Mouse (Mus musculus) liver, embryonic 14.5 days (tissue): ENCODE measurements around the gene Nexn. TPM values are rescaled to one million over a fixed set of nuclear protein-coding genes. Genes with fewer than 3 reads are reported as not detected.
"Not testable (repeated sequence)": the region's sequence is repeated elsewhere in the genome, so short reads cannot be mapped to it uniquely, and the experiment has no call there.

ENCODE experiments used
- ATAC-seq: fragments of 200-750 bp; cut with Nextera tagmentation; 2 replicates; pipeline ENCODE4 v1.8.0; 2017; ENCODE audit warnings: moderate number of reproducible peaks, mild to moderate bottlenecking, moderate library complexity; ENCODE audit not compliant: insufficient read depth
- DNase-seq, 3 experiments: peaks; one replicate each; pipeline ENCODE4 v3.0.0-alpha.2; 2012 to 2013; ENCODE audit warnings: low read depth in 3 of 3, low spot score in 3 of 3
- H3K27ac ChIP-seq: fragments of 300-500 bp; sonication (generic); 2 replicates; pipeline ENCODE4 v1.5.1; 2014; ENCODE audit warnings: moderate library complexity, mild to moderate bottlenecking, control low read depth, inconsistent platforms
- H3K27me3 ChIP-seq: fragments of 300-500 bp; sonication (generic); 2 replicates; pipeline ENCODE4 v1.6.1; 2014; ENCODE audit warnings: mild to moderate bottlenecking, low read length, moderate library complexity; ENCODE audit not compliant: control insufficient read depth, insufficient read depth
- H3K36me3 ChIP-seq: fragments of 300-500 bp; sonication (generic); replicated peaks from 2 replicates; pipeline ENCODE4 v1.6.1; 2014; ENCODE audit warnings: low read depth; ENCODE audit not compliant: control insufficient read depth, insufficient read depth
- H3K4me1 ChIP-seq, 2 experiments: fragments of 200-500 bp in 1 of 2; fragments of 300-500 bp in 1 of 2; sonication (generic) in 1 of 2; replicated peaks; 2 replicates each; pipeline ENCODE4 v1.6.1; 2012 to 2014; ENCODE audit warnings: antibody characterized with exemption in 1 of 2, inconsistent platforms in 1 of 2, low read length in 1 of 2; ENCODE audit not compliant: control insufficient read depth in 2 of 2, insufficient read depth in 2 of 2
- H3K4me2 ChIP-seq: fragments of 300-500 bp; sonication (generic); 2 replicates; pipeline ENCODE4 v1.6.1; 2014; ENCODE audit warnings: low read depth, mild to moderate bottlenecking, control low read depth, moderate library complexity
- H3K4me3 ChIP-seq, 2 experiments: fragments of 200-500 bp in 1 of 2; fragments of 300-500 bp in 1 of 2; sonication (generic) in 1 of 2; 2 replicates each; pipeline ENCODE4 v1.5.1; 2012 to 2014; ENCODE audit warnings: low read depth in 2 of 2, low read length in 2 of 2, mild to moderate bottlenecking in 2 of 2, control low read depth in 1 of 2, inconsistent platforms in 1 of 2, moderate library complexity in 1 of 2; ENCODE audit not compliant: insufficient read depth in 1 of 2
- H3K9ac ChIP-seq: fragments of 300-500 bp; sonication (generic); replicated peaks from 2 replicates; pipeline ENCODE4 v1.6.1; 2014; ENCODE audit warnings: mild to moderate bottlenecking, control low read depth, moderate library complexity
- H3K9me3 ChIP-seq: fragments of 300-500 bp; sonication (generic); 2 replicates; pipeline ENCODE4 v1.6.1; 2016; ENCODE audit warnings: low read length, mixed read lengths; ENCODE audit not compliant: control insufficient read depth
- CTCF ChIP-seq: IDR thresholded peaks from 2 replicates; pipeline ENCODE4 v1.5.1; 2016; ENCODE audit warnings: antibody characterized with exemption, low read depth, control low read depth
- EP300 ChIP-seq: IDR thresholded peaks from 2 replicates; pipeline ENCODE4 v1.6.1; 2016; ENCODE audit warnings: antibody characterized with exemption, low read depth
- WGBS: fragments of 180-500 bp; shearing (Covaris S2); extraction: QIAGEN DNeasy Blood & Tissue Kit; methylation state at CpG from one replicate; pipeline ENCODE4 v1.1.7; 2014; ENCODE audit not compliant: insufficient replicate concordance; 5-methylcytosine and 5-hydroxymethylcytosine counted together
- polyA plus RNA-seq, 2 experiments: library from polyadenylated mRNA; depleted of rRNA in 1 of 2; stranded (reverse) in 1 of 2; unstranded in 1 of 2; fragments of >200 nt; fragmentation: Nextera tagmentation in 1 of 2; extraction: Ambion mirVana in 1 of 2; gene quantifications; 2 replicates each; pipeline versions ENCODE4 v1.2.1 to v1.2.3; 2012 to 2014

The Nexn gene
- polyA plus RNA-seq, 2 experiments, result 0.25 to 0.69 TPM

DNA sequence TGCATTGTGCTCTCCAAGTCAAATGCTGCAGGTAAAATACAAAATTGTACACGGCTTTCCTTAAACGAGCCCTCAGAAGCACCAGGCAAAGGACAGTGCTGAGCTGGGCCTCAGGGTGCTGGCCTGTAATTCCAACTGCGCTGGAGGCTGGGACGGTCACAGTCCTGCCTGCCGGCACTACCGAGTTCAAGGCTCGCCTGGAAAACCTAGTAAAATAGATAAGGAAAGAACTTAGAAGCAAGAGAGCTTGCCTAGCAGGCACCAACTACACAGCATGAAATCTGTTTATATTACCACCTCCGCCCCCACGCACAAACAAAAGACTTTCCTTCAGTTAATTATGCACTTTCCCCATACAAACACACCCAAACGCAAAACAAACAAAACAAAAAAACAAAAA, 1.8 kb downstream of the Nexn start:
- H3K9me3 ChIP-seq, result no peaks in the 10 kb centered on the region
- DNase-seq, result no peak
- no peak overlapping the region for H3K4me2 ChIP-seq
- no peak overlapping the region for H3K4me3 ChIP-seq
- peaks cover 56% of the 10 kb centered on the region for H3K27me3 ChIP-seq
- H3K27ac ChIP-seq, result no peak overlapping the region
- 48% methylated on average over 10 of the region's 10 CpGs for whole genome bisulfite sequencing
- peaks cover 0 to 8% of the 10 kb centered on the region in 2 experiments; a peak in 2 of 4 replicates for H3K4me1 ChIP-seq
- ATAC-seq, result no peak
- no peaks in the 10 kb centered on the region for H3K36me3 ChIP-seq
- no peak overlapping the region for H3K9ac ChIP-seq
- TF ChIP-seq CTCF (no peak), EP300 (no peak)

DNA sequence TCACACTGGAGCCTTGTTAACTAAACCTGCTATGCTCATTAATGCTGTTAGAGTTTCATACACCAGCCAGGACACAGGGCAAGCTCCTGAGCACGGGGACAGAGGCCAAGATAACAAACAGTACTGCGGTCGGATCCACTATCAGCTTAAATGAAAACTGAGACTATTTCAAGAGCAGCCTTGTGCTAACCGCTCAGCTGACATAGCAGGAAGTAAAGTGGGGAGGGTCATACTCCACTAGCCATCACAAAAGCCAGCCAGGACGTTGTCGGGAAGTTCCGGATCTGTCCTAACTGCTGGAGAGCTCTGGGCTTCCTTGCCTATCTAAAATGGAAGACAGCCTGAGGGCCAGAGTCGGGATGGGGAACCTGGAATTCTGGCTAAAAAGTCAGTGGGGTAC, 4.2 kb downstream of the Nexn start:
- no peaks in the 10 kb centered on the region for H3K9me3 ChIP-seq
- no peak overlapping the region; the same call in 1 of the 2 replicates for H3K4me2 ChIP-seq
- no peaks in the 10 kb centered on the region for H3K36me3 ChIP-seq
- no peak overlapping the region for H3K27ac ChIP-seq
- 5% methylated on average over 8 of the region's 8 CpGs for WGBS
- peaks cover 46% of the 10 kb centered on the region for H3K27me3 ChIP-seq
- no peak overlapping the region for H3K4me3 ChIP-seq
- TF ChIP-seq CTCF (no peak), EP300 (no peak)
- H3K4me1 ChIP-seq, result peaks cover 0 to 8% of the 10 kb centered on the region in 2 experiments; a peak in 2 of 4 replicates
- no peak overlapping the region for H3K9ac ChIP-seq
- ATAC-seq (no peak), DNase-seq (no peak)

DNA sequence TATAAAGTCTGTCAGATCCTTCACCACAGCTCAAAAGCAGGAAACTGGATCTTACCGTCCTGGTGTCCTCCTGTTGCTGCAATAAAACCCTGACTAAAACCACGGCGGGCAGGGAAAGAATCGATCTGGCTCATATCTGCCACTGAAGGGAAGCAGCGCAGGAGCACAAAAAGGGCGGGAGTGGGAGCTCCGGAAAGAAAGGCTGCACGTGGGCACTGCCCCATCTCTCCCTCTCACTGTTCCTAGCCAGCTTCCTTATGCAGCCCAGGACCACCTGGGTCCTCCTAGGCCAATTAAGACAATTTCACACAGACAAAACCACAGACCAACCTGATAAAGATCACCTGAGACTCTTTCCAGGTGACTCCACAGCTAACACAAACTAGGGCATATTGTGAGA, 4.7 kb downstream of the Nexn start:
- Histone ChIP-seq H3K27me3 (peaks cover 41% of the 10 kb centered on the region), H3K27ac (no peak overlapping the region), H3K4me3 (no peak overlapping the region), H3K9ac (no peak overlapping the region), H3K36me3 (no peaks in the 10 kb centered on the region), H3K4me1 (peaks cover 0 to 8% of the 10 kb centered on the region in 2 experiments; a peak in 2 of 4 replicates), H3K9me3 (no peaks in the 10 kb centered on the region), H3K4me2 (no peak overlapping the region)
- TF ChIP-seq EP300 (no peak), CTCF (no peak)
- ATAC-seq (no peak), DNase-seq (no peak)
- WGBS, result 15% methylated on average over 8 of the region's 8 CpGs

DNA sequence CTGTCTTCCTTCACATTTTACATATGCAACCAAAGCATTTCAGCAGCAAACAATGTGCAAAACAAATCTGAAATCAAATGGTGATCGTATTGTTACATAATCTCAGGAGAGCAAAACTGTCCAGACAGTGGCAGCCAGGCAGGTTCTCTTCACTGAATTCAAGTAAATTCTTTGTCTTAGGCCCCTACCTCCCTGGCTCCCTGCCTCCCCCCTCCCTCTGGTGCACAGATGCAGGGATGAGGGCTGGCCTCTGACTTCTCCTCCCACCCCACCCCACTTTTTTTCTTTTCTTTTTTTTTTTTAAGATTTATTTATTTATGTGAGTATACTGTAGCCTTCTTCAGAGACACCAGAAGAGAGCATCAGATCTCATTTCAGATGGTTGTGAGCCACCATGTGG, 5.8 kb downstream of the Nexn start:
- no peak overlapping the region for H3K4me2 ChIP-seq
- no peak for ATAC-seq
- H3K4me3 ChIP-seq, result no peak overlapping the region
- no peak for TF ChIP-seq CTCF
- TF ChIP-seq EP300, result no peak
- peaks cover 0 to 8% of the 10 kb centered on the region in 2 experiments; a peak in 2 of 4 replicates for H3K4me1 ChIP-seq
- no peak overlapping the region for H3K27ac ChIP-seq
- peaks cover 31% of the 10 kb centered on the region for H3K27me3 ChIP-seq
- no peaks in the 10 kb centered on the region for H3K9me3 ChIP-seq
- DNase-seq, result no peak
- no peak overlapping the region for H3K9ac ChIP-seq
- H3K36me3 ChIP-seq, result no peaks in the 10 kb centered on the region
- WGBS, result 81% methylated on average over 1 of the region's 1 CpGs

DNA sequence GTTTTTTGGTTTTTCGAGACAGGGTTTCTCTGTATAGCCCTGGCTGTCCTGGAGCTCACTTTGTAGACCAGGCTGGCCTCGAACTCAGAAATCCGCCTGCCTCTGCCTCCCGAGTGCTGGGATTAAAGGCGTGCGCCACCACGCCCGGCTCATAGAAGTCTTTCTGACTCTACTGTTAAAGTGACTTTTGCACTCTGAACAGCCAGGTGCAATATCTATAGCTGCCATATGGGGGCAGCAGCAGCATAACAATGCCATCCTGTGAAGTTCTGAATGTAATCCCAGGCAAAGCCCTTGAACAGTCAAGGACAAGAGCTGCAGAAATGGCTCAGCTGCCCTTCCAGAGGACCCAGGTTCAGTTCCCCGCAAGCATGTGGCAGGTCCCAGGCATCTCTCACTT, 6.7 kb downstream of the Nexn start:
- H3K36me3 ChIP-seq, H3K4me2 ChIP-seq, H3K27ac ChIP-seq, H3K9ac ChIP-seq, H3K4me3 ChIP-seq, H3K4me1 ChIP-seq, H3K9me3 ChIP-seq: not testable (repeated sequence)
- TF ChIP-seq CTCF, result peak; percentile 86
- peaks cover 21% of the 10 kb centered on the region for H3K27me3 ChIP-seq
- DNase-seq (peak; percentile 24 to 59 (median 32)), ATAC-seq (peak; percentile 61)
- 14% methylated on average over 7 of the region's 9 CpGs for WGBS
